Mouse (Mus musculus) embryonic stem cell, embryonic (primary cell): ENCODE measurements at regions not wholly inside any gene's neighbourhood (a gene's known extent, or its start where the extent isn't known, plus 50 kb on each side); places are given as distances from the start of the nearest gene placed in this dataset.
"Not testable (repeated sequence)": the region's sequence is repeated elsewhere in the genome, so short reads cannot be mapped to it uniquely, and the experiment has no call there.

Experiments
- CTCF ChIA-PET, 4 experiments: fragments of 300-600 bp in 2 of 4; fragments of 350-600 bp in 2 of 4; sonication (Branson Sonifier 250); formaldehyde crosslinking; loops; one replicate each; lab custom pipeline; 2022; ENCODE audit warnings: inconsistent platforms in 2 of 4; lab: Charles Lee
- POLR2A ChIA-PET, 4 experiments: fragments of 300-600 bp in 2 of 4; fragments of 350-600 bp in 2 of 4; sonication (Branson Sonifier 250); formaldehyde crosslinking; loops; one replicate each; lab custom pipeline; 2022; ENCODE audit warnings: antibody characterized with exemption in 4 of 4, inconsistent platforms in 1 of 4; lab: Charles Lee

GRCm38 (mm10) chrX:99732526-99732925 is 88.3 kb upstream of the Tmem28 start:
- ChIA-PET CTCF (no interaction called here), POLR2A (interaction anchor here in 1 of 4 experiments (0.7 kb wide), 1 partner anchor 845 kb away, joined by 4 read pairs; no protein-coding TSS in a partner anchor)

DNA sequence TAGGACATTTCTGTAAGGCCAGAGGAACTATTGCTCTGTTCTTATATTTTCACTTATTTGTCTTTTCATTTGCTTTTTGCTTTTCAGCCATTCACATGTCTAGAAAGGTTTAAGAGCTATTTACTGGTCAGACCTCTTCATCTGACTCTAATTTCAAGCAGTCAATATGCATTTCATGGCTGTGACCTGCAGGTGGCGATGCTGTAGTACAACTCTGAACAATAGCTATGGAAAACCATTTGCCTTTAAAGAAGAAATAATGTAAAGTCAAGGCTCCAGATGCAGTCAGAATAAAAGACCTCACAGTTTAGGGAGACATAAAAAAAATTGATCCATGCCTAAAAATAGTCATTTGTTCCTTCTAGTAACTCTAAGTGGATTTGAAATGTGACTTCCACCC is 95.7 kb upstream of the Tmem28 start:
- ChIA-PET POLR2A (no interaction called here), CTCF (interaction anchor here in 1 of 4 experiments (0.6 to 1.1 kb wide), 2 partner anchors 94 to 707 kb away, joined by 3 to 4 read pairs; no protein-coding TSS in a partner anchor)

DNA sequence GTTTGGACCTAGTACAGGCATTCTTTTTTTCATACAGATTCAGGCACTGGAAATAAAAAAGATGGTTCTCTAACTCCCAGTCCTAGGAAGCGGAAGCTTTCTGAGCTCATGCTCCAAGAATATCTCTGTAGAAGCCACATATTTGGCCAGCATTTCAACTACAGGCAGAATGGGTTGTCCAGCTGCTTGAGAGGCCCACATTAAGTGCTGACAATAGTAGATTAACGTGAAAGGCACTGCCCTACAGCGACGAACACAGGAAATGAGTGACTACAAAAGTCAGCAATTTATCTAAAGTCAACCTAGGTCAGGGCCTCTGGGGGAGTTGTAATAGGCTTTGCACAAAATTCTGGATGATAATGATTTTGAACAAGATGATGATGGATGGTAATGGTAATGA is 125.5 kb upstream of the Tmem28 start:
- ChIA-PET POLR2A (no interaction called here), CTCF (no interaction called here)

DNA sequence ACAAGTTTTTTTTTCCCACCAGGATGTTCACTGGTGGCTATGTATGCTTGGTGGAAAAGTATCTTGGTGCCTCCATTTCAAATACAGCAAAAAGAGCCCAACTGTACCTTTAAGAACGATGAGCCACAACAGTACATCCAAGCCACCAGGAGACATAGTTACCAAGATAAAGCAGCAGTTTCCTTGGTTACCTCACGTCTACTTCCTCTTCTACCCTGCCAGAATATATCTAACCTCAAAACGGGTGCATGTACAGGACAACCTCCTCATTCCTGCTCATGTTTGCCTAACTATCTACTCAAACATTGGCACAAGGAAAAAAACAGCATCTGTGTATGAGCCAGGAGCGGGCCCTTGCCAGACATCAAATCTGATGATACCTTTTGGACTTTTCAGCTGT is 129.8 kb upstream of the Tmem28 start:
- CTCF ChIA-PET: no interaction called here
- POLR2A ChIA-PET: no interaction called here

DNA sequence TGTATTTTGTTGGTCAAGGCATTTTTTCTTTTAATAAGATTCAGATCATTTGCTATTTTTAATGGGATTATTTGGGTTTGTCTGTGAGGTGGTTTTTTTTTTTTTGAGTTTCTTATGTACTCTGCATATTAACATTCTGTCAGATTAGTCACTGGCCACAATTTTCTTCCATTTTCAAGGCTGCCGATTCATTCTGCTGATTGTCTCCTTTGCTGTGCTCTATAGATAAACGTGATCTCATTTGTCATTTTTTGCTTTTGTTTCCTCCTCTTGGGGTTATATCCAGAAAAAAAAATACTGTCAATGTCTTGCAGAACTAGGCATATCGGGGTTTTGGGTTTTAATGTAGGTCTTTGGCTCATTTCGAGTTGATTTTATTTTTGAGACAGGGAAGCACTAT is 131.1 kb upstream of the Tmem28 start:
- ChIA-PET POLR2A (interaction anchor here in 1 of 4 experiments (1.0 kb wide), 1 partner anchor 246 kb away, joined by 3 read pairs; no protein-coding TSS in a partner anchor), CTCF (no interaction called here)

DNA sequence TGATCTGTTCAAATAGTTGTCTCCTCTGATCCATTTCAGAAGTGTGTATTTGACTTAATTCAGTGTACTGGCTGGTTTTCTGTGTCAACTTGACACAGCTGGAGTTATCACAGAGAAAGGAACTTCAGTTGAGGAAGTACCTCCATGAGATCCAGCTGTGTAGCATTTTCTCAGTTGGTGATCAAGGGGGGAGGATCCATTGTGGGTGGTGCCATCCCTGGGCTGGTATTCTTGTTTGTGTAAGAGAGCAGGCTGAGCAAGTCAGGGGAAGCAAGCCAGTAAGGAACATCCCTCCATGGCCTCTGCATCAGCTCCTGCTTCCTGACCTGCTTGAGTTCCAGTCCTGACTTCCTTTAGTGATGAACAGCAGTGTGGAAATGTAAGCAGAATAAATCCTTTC is 138.3 kb upstream of the Tmem28 start:
- POLR2A ChIA-PET, CTCF ChIA-PET: not testable (repeated sequence)

GRCm38 (mm10) chrX:99667596-99667995 is 153.2 kb upstream of the Tmem28 start:
- ChIA-PET CTCF (interaction anchor here in 2 of 4 experiments (0.7 to 0.9 kb wide), 2 partner anchors 10 to 446 kb away, joined by 3 to 4 read pairs; no protein-coding TSS in a partner anchor), POLR2A (no interaction called here)

DNA sequence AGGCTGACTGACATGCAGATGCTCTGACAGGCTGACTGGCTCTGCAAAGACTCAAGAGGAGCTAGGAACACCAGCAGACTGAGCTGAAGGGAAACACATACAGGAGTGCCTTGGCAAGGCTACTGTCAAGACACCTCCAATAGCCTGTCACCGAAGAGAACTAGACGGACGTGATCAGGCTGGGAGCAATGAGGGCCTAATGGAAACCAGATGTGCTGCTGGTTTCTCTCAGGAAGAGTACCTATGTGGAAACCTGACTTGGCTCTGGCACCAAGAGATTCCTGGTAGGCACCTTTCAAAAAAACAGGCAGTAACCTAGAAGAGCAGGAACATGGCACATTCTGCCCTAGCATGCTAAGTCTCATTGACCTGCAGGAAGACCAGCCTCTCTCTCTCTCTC is 158.3 kb upstream of the Tmem28 start:
- CTCF ChIA-PET: no interaction called here
- POLR2A ChIA-PET: no interaction called here

DNA sequence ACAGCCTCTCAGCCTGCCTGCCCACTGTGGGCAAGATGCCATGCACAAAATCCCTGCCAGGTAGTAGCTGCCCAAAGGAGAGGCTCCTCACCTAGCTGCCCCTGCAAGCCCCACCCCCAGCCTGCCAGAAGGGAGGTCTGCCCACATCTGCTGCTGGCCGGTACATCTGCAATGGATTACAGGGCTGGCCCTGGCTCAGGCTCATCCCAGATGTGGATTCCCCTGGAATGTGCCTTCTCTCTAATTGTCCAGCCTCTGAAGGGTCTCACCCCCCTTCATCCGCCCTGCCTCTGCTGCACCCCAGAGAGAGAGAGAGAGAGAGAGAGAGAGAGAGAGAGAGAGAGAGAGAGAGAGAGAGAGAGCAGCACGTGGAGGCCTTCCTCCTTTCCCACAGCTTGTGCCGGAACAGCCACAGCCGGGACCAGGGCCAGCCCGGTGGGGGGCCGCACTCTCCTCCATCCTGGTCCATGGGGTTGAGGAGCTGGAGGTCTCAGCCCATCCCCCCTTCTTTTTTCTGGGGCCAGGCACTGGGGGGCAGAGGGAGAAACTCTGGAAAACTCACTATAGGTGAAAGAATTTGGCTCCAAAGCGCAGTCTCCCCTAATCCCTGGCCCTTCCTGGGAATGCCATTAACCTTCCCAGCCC is 161.2 kb upstream of the Tmem28 start:
- POLR2A ChIA-PET: no interaction called here

GRCm38 (mm10) chrX:99657790-99658451 is 162.9 kb upstream of the Tmem28 start:
- ChIA-PET CTCF (interaction anchor here (0.6 to 2.4 kb wide), 16 partner anchors 10 to 528 kb away, joined by 3 to 21 read pairs (median 4); partner anchors contain the start of gene Efnb1 (in 3 of the 4)), POLR2A (interaction anchor here in 2 of 4 experiments (0.6 to 1.2 kb wide), 3 partner anchors 64 to 523 kb away, joined by 4 to 5 read pairs (median 4); partner anchors contain the start of gene Efnb1 (in 1 of the 2))

More for the DNA sequence above, 161.2 kb upstream of the Tmem28 start:
- CTCF ChIA-PET: no interaction called here

GRCm38 (mm10) chrX:99656988-99657387 is 163.8 kb upstream of the Tmem28 start:
- POLR2A ChIA-PET: no interaction called here
- CTCF ChIA-PET: interaction anchor here in 2 of 4 experiments (0.6 to 2.4 kb wide), 3 partner anchors 521 to 527 kb away, joined by 3 to 14 read pairs (median 11); partner anchors contain the start of gene Efnb1 (in 1 of the 2)

DNA sequence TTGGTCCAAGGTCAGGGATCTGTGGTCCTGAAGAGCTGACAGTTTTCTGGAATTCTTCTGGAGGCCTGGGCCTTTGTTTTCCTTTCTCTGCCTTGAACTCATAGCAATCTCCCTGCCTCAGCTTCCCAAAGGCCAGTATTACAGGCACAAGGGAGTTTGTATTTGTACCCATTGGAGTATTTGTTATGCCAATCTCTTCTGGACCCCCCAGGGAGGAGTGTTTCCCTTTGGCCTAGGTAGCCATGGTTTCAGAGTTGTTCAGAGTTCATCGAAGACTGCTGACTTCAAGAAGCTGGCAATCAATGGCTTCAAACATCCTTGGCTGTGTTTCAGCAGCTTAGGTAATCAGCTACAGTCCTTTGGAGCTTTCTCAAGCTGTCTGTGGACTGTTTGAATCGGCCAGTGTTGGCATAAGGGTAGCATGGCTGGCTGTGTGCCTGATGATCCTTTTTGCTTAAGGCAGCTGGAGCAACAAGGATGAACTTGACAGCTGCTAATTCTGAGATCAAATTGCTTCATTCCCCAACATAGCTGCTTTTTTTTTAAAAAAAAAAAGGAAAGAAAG is 161.2 kb upstream of the Pja1 start:
- POLR2A ChIA-PET: no interaction called here

GRCm38 (mm10) chrX:99624515-99625179 is 153.6 kb upstream of the Pja1 start:
- ChIA-PET CTCF (no interaction called here), POLR2A (interaction anchor here in 1 of 4 experiments (0.6 kb wide), 1 partner anchor 182 kb away, joined by 4 read pairs; no protein-coding TSS in a partner anchor)

More for the DNA sequence above, 161.2 kb upstream of the Pja1 start:
- CTCF ChIA-PET: interaction anchor here in 1 of 4 experiments (0.7 kb wide), 1 partner anchor 1790 kb away, joined by 3 read pairs; no protein-coding TSS in a partner anchor

DNA sequence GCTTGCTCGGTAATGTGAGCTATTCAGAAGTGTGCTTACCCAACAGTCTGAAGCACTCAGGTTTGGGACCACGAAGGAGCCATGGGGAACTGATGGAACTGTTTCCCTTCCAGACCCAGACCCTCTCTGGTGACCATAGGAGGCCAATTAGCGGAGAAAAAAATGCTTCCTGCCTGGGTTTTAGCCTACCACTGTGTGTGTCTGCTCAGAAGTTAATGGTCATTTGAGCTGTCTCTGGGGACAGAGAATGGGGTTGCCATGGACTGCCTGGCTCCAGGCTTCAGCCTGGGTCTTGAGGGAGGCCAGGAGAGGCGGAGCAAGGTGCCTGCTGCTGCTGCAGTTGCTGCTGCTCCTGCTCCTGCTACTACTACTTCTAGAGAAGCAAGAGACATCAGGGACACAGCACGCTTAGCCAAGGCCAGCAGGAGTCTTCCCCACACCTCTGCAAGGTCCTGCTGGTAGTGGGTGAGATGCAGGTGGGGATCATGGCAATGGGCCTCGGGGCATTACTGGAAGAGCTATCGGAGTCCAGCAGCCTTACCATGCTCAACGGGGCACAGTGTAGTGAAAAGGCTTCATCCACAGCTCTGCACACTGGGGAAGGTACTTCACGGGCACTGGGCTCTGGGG is 141.2 kb upstream of the Pja1 start:
- ChIA-PET POLR2A (no interaction called here), CTCF (no interaction called here)

DNA sequence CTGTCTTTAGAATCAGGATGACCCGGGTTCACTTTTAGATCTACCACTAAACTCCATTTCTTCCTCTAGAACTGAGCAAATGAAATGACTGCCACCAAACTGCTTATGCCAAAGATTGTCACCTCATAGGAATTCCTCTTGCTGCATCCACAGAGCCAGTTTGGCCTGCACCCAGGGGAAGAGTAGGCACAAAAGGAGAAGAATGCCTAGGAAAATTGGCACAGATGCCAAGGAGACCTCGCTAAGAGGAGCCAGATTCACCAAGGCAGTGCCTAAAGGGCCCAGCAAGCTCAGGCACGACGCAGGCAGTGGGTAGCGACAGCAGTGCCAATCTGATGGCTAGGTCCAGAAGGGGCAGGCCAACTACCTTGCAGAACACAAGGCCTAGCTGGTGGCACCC is 139.0 kb upstream of the Pja1 start:
- ChIA-PET CTCF (no interaction called here), POLR2A (interaction anchor here in 1 of 4 experiments (0.5 kb wide), 1 partner anchor 43 kb away, joined by 6 read pairs; no protein-coding TSS in a partner anchor)

GRCm38 (mm10) chrX:99609591-99609990 is 138.5 kb upstream of the Pja1 start:
- ChIA-PET POLR2A (interaction anchor here in 1 of 4 experiments (0.5 kb wide), 1 partner anchor 43 kb away, joined by 6 read pairs; no protein-coding TSS in a partner anchor), CTCF (no interaction called here)

DNA sequence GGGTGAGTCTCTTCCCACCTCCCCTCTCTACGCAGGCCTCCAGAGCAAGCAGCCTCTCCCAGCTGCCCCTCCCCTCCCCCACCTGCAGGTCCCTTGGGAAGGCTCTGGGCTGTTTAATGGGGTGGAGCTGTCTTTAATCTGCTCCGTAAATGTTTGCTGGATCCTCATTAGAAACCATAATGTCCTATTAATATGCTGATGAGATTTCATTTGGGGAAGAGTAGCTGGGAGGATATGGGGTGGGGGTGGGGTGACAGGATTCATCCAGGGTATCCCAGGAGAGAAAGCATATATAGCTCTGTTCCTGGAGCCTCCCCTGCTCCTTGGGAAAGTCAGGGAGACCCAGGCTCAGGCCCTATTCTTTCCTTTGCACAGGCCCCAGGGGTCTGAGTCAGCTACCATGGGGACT is 137.2 kb upstream of the Pja1 start:
- POLR2A ChIA-PET: interaction anchor here in 1 of 4 experiments (0.5 to 0.6 kb wide), 2 partner anchors 23 to 51 kb away, joined by 3 read pairs; no protein-coding TSS in a partner anchor

More for the DNA sequence above, 137.2 kb upstream of the Pja1 start:
- CTCF ChIA-PET: interaction anchor here in 3 of 4 experiments (0.6 to 1.2 kb wide), 3 partner anchors 8 to 404 kb away, joined by 3 to 4 read pairs (median 3); no protein-coding TSS in a partner anchor
